Mouse (Mus musculus) stomach, embryonic 15.5 days (tissue): Measurements from ENCODE around the gene Gchfr. TPM values are rescaled to one million over a fixed set of nuclear protein-coding genes. Genes with fewer than 3 reads are reported as not detected.
A peak's percentile ranks its signal among the peaks of the same experiment; 100 is the strongest.

Source experiments
- ATAC-seq: fragments of 200-750 bp; cut with Nextera tagmentation; 2 replicates; pipeline ENCODE4 v1.8.0; 2017; ENCODE audit warnings: low read depth, moderate number of reproducible peaks, moderate TSS enrichment; ENCODE audit not compliant: insufficient read depth, low FRiP score
- H3K27ac ChIP-seq: fragments of 300-500 bp; sonication (generic); 2 replicates; pipeline ENCODE4 v1.5.1; 2015; ENCODE audit warnings: mild to moderate bottlenecking, inconsistent platforms
- H3K27me3 ChIP-seq: fragments of 300-500 bp; sonication (generic); replicated peaks from 2 replicates; pipeline ENCODE4 v1.6.1; 2015; ENCODE audit warnings: inconsistent platforms
- H3K36me3 ChIP-seq: fragments of 300-500 bp; sonication (generic); 2 replicates; pipeline ENCODE4 v1.6.1; 2015; ENCODE audit warnings: inconsistent platforms
- H3K4me1 ChIP-seq: fragments of 300-500 bp; sonication (generic); 2 replicates; pipeline ENCODE4 v1.6.1; 2015; ENCODE audit warnings: inconsistent platforms
- H3K4me2 ChIP-seq: fragments of 300-500 bp; sonication (generic); 2 replicates; pipeline ENCODE4 v1.6.1; 2015; ENCODE audit warnings: mild to moderate bottlenecking, inconsistent platforms
- H3K4me3 ChIP-seq: fragments of 300-500 bp; sonication (generic); replicated peaks from 2 replicates; pipeline ENCODE4 v1.5.1; 2015; ENCODE audit warnings: inconsistent platforms
- H3K9ac ChIP-seq: fragments of 300-500 bp; sonication (generic); 2 replicates; pipeline ENCODE4 v1.6.1; 2015; ENCODE audit warnings: inconsistent platforms
- H3K9me3 ChIP-seq: fragments of 300-500 bp; sonication (generic); 2 replicates; pipeline ENCODE4 v1.6.1; 2016; ENCODE audit warnings: inconsistent platforms
- WGBS: fragments of 180-500 bp; shearing (Covaris S2); methylation state at CpG from one replicate; pipeline ENCODE4 v1.1.7; 2015; 5-methylcytosine and 5-hydroxymethylcytosine counted together
- polyA plus RNA-seq: library from polyadenylated mRNA; unstranded; fragments of >200 nt; fragmentation: Nextera tagmentation; extraction: Ambion mirVana; gene quantifications from 2 replicates; pipeline ENCODE4 v1.2.1, GENCODE M21; 2015

Gene Gchfr
- polyA plus RNA-seq = 9.2 and 16.4 TPM in 2 replicates

GRCm38 (mm10) chr2:119166901-119167865, at the start of gene Gchfr:
Gene Gchfr, plus strand, starts transcription at chr2:119167773.
- ATAC-seq = peak; percentile 76
- Histone ChIP-seq H3K27me3 (no peaks in the 10 kb centered on the region), H3K4me2 (peak within 1 kb of the TSS; percentile 100), H3K9me3 (no peaks in the 10 kb centered on the region), H3K4me3 (peak within 1 kb of the TSS; percentile 57), H3K4me1 (peaks cover 16% of the 10 kb centered on the region), H3K9ac (peak within 1 kb of the TSS; percentile 38; the same call in 1 of the 2 replicates), H3K27ac (no peak within 1 kb of the TSS), H3K36me3 (0 out of 2 replicates have a peak, but pooled peaks cover 4% of the 10 kb centered on the region)
- under 1% methylated on average over 60 of the region's 60 CpGs for WGBS

- Histone ChIP-seq H3K4me1 (no peaks in the 10 kb centered on the region), H3K9ac (no peak overlapping the region), H3K27ac (no peak overlapping the region), H3K27me3 (no peaks in the 10 kb centered on the region), H3K4me3 (no peak overlapping the region), H3K4me2 (no peak overlapping the region), H3K9me3 (no peaks in the 10 kb centered on the region), H3K36me3 (peaks cover 32% of the 10 kb centered on the region)
- peak; percentile 85; the same call in 1 of the 2 replicates for ATAC-seq
- WGBS = 77% methylated on average over 5 of the region's 5 CpGs
These were observed 31.2 kb upstream of the Gchfr start for GRCm38 (mm10) chr2:119136346-119136898.

- Histone ChIP-seq H3K27ac (no peak overlapping the region), H3K36me3 (peaks cover 55% of the 10 kb centered on the region), H3K4me1 (no peaks in the 10 kb centered on the region), H3K9me3 (no peaks in the 10 kb centered on the region), H3K9ac (no peak overlapping the region), H3K27me3 (no peaks in the 10 kb centered on the region), H3K4me2 (no peak overlapping the region), H3K4me3 (no peak overlapping the region)
- 95% methylated on average over 2 of the region's 2 CpGs for WGBS
- no peak for ATAC-seq
These were observed 22.4 kb upstream of the Gchfr start for GRCm38 (mm10) chr2:119145199-119145598.

- no peaks in the 10 kb centered on the region for H3K27me3 ChIP-seq
- WGBS = 87% methylated on average over 6 of the region's 6 CpGs
- no peak overlapping the region for H3K9ac ChIP-seq
- H3K9me3 ChIP-seq = no peaks in the 10 kb centered on the region
- peaks cover 63% of the 10 kb centered on the region for H3K36me3 ChIP-seq
- no peaks in the 10 kb centered on the region for H3K4me1 ChIP-seq
- no peak overlapping the region for H3K4me3 ChIP-seq
- no peak for ATAC-seq
- H3K27ac ChIP-seq = no peak overlapping the region
- H3K4me2 ChIP-seq = no peak overlapping the region
These were observed 21.1 kb upstream of the Gchfr start for GRCm38 (mm10) chr2:119146435-119146834.

- WGBS = 80% methylated on average over 22 of the region's 22 CpGs
- H3K27ac ChIP-seq = no peak overlapping the region
- H3K9ac ChIP-seq = no peak overlapping the region
- H3K27me3 ChIP-seq = no peaks in the 10 kb centered on the region
- no peak overlapping the region for H3K4me3 ChIP-seq
- ATAC-seq = no peak
- no peaks in the 10 kb centered on the region for H3K9me3 ChIP-seq
- no peak overlapping the region for H3K4me2 ChIP-seq
- peaks cover 66% of the 10 kb centered on the region for H3K36me3 ChIP-seq
- no peaks in the 10 kb centered on the region for H3K4me1 ChIP-seq
These were observed 20.4 kb upstream of the Gchfr start for GRCm38 (mm10) chr2:119147160-119147678.

GRCm38 (mm10) chr2:119147775-119148174, 19.8 kb upstream of the Gchfr start:
- 84% methylated on average over 8 of the region's 8 CpGs for WGBS
- ATAC-seq = no peak
- no peak overlapping the region for H3K27ac ChIP-seq
- H3K4me1 ChIP-seq = no peaks in the 10 kb centered on the region
- peaks cover 64% of the 10 kb centered on the region for H3K36me3 ChIP-seq
- no peak overlapping the region for H3K4me3 ChIP-seq
- H3K4me2 ChIP-seq = no peak overlapping the region
- H3K9ac ChIP-seq = no peak overlapping the region
- H3K27me3 ChIP-seq = no peaks in the 10 kb centered on the region
- no peaks in the 10 kb centered on the region for H3K9me3 ChIP-seq

- H3K4me2 ChIP-seq = no peak overlapping the region
- WGBS = 83% methylated on average over 6 of the region's 6 CpGs
- no peaks in the 10 kb centered on the region for H3K9me3 ChIP-seq
- no peak overlapping the region for H3K9ac ChIP-seq
- H3K36me3 ChIP-seq = peaks cover 37% of the 10 kb centered on the region; the same call in 1 of the 2 replicates
- no peaks in the 10 kb centered on the region for H3K27me3 ChIP-seq
- peaks cover 8% of the 10 kb centered on the region; the same call in 1 of the 2 replicates for H3K4me1 ChIP-seq
- no peak overlapping the region for H3K4me3 ChIP-seq
- H3K27ac ChIP-seq = no peak overlapping the region
- ATAC-seq = no peak
These were observed 15.3 kb upstream of the Gchfr start for GRCm38 (mm10) chr2:119152255-119152654.

- no peaks in the 10 kb centered on the region for H3K9me3 ChIP-seq
- H3K9ac ChIP-seq = no peak overlapping the region
- 69% methylated on average over 2 of the region's 2 CpGs for WGBS
- H3K27me3 ChIP-seq = no peaks in the 10 kb centered on the region
- H3K36me3 ChIP-seq = peaks cover 22% of the 10 kb centered on the region; the same call in 1 of the 2 replicates
- peaks cover 11% of the 10 kb centered on the region; the same call in 1 of the 2 replicates for H3K4me1 ChIP-seq
- ATAC-seq = no peak; the same call in 1 of the 2 replicates
- H3K4me3 ChIP-seq = no peak overlapping the region
- no peak overlapping the region for H3K4me2 ChIP-seq
- H3K27ac ChIP-seq = 0 out of 2 replicates have a peak overlapping the region, but pooled peaks have one; percentile 7
These were observed 12.9 kb upstream of the Gchfr start for GRCm38 (mm10) chr2:119154683-119155082.

- Histone ChIP-seq H3K27me3 (no peaks in the 10 kb centered on the region), H3K4me1 (peaks cover 11% of the 10 kb centered on the region; the same call in 1 of the 2 replicates), H3K4me3 (peak overlapping the region; percentile 99; the same call in 1 of the 2 replicates), H3K9me3 (no peaks in the 10 kb centered on the region), H3K27ac (no peak overlapping the region), H3K4me2 (peak overlapping the region; percentile 88), H3K9ac (no peak overlapping the region), H3K36me3 (peaks cover 17% of the 10 kb centered on the region; the same call in 1 of the 2 replicates)
- ATAC-seq = peak; percentile 77; the same call in 1 of the 2 replicates
- WGBS = 68% methylated on average over 9 of the region's 9 CpGs
These were observed 12.2 kb upstream of the Gchfr start for GRCm38 (mm10) chr2:119155388-119155787.

GRCm38 (mm10) chr2:119156081-119156680, 11.4 kb upstream of the Gchfr start:
- H3K4me3 ChIP-seq = peak overlapping the region; percentile 99
- WGBS = 4% methylated on average over 34 of the region's 34 CpGs

More at GRCm38 (mm10) chr2:119156081-119156680, 11.4 kb upstream of the Gchfr start:
- Histone ChIP-seq H3K9ac (peak overlapping the region; percentile 92), H3K9me3 (no peaks in the 10 kb centered on the region), H3K36me3 (peaks cover 11% of the 10 kb centered on the region; the same call in 1 of the 2 replicates), H3K27ac (peak overlapping the region; percentile 35; the same call in 1 of the 2 replicates), H3K27me3 (no peaks in the 10 kb centered on the region), H3K4me1 (peaks cover 11% of the 10 kb centered on the region; the same call in 1 of the 2 replicates), H3K4me2 (peak overlapping the region; percentile 88)
- ATAC-seq = peak; percentile 29
